Mouse (Mus musculus) midbrain, embryonic 12.5 days (tissue): Measurements from ENCODE around the gene 4930516K23Rik. TPM values are rescaled to one million over a fixed set of nuclear protein-coding genes. Genes with fewer than 3 reads are reported as not detected.

Experiments
- ATAC-seq: fragments of 200-750 bp; cut with Nextera tagmentation; 2 replicates; pipeline ENCODE4 v1.8.0; 2017; ENCODE audit warnings: low read depth, moderate TSS enrichment, moderate library complexity; ENCODE audit not compliant: low FRiP score
- H3K27ac ChIP-seq: fragments of 300-500 bp; sonication (generic); replicated peaks from 2 replicates; pipeline ENCODE4 v1.5.1; 2016; ENCODE audit warnings: mild to moderate bottlenecking
- H3K27me3 ChIP-seq: fragments of 300-500 bp; sonication (generic); 2 replicates; pipeline ENCODE4 v1.6.1; 2016; ENCODE audit warnings: mild to moderate bottlenecking
- H3K36me3 ChIP-seq: fragments of 300-500 bp; sonication (generic); 2 replicates; pipeline ENCODE4 v1.6.1; 2016
- H3K4me1 ChIP-seq: fragments of 300-500 bp; sonication (generic); 2 replicates; pipeline ENCODE4 v1.6.1; 2016
- H3K4me2 ChIP-seq: fragments of 300-500 bp; sonication (generic); replicated peaks from 2 replicates; pipeline ENCODE4 v1.6.1; 2016; ENCODE audit warnings: mild to moderate bottlenecking, moderate library complexity
- H3K4me3 ChIP-seq: fragments of 300-500 bp; sonication (generic); 2 replicates; pipeline ENCODE4 v1.5.1; 2016; ENCODE audit warnings: mild to moderate bottlenecking
- H3K9ac ChIP-seq: fragments of 300-500 bp; sonication (generic); replicated peaks from 2 replicates; pipeline ENCODE4 v1.6.1; 2016; ENCODE audit warnings: mild to moderate bottlenecking, moderate library complexity
- H3K9me3 ChIP-seq: fragments of 300-500 bp; sonication (generic); 2 replicates; pipeline ENCODE4 v1.6.1; 2016; ENCODE audit warnings: mild to moderate bottlenecking
- WGBS: fragments of 180-500 bp; shearing (Covaris S2); methylation state at CpG from one replicate; pipeline ENCODE4 v1.1.7; 2016; 5-methylcytosine and 5-hydroxymethylcytosine counted together
- polyA plus RNA-seq: library from polyadenylated mRNA; unstranded; fragments of >200 nt; fragmentation: Nextera tagmentation; extraction: Ambion mirVana; gene quantifications from 2 replicates; pipeline ENCODE4 v1.2.1, GENCODE M21; 2016

Gene 4930516K23Rik
- not detected in 2 replicates for polyA plus RNA-seq

DNA sequence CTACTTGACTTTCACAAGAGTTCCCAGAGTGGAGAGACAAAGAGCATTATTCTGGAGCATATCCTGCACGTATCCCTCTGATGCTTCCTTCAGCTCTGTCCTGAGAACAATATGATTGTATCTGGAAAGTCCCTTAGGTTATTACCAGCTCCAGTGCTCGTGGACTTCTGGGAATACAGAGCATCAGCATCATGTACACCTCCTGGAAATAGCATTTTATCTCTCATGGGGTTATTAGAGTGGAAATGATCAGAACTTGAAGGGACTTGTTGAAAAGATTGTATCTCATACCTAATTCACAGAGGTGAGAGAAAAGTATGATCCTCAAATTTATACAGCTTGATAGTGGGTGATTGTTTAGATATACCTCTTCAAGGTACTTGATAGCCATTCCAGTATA, at the start of gene 4930516K23Rik:
Gene 4930516K23Rik (minus strand): TSS at position 101 of the 400 bp plus-strand sequence.
- H3K27me3 ChIP-seq = no peaks in the 10 kb centered on the region
- H3K9ac ChIP-seq = no peak within 1 kb of the TSS
- H3K4me3 ChIP-seq = no peak within 1 kb of the TSS
- WGBS = 43% methylated on average over 2 of the region's 2 CpGs
- no peaks in the 10 kb centered on the region for H3K36me3 ChIP-seq
- ATAC-seq = no peak
- H3K4me1 ChIP-seq = no peaks in the 10 kb centered on the region
- no peak within 1 kb of the TSS for H3K27ac ChIP-seq
- H3K4me2 ChIP-seq = no peak within 1 kb of the TSS
- no peaks in the 10 kb centered on the region for H3K9me3 ChIP-seq

GRCm38 (mm10) chr7:104104757-104104972, 43.4 kb upstream of the 4930516K23Rik start, which contains the start of gene Olfr646:
TSS of gene Olfr646 (plus strand) at chr7:104104873.
- no peak within 1 kb of the TSS for H3K9ac ChIP-seq
- no peaks in the 10 kb centered on the region for H3K36me3 ChIP-seq
- H3K4me1 ChIP-seq = no peaks in the 10 kb centered on the region
- no peak within 1 kb of the TSS for H3K27ac ChIP-seq
- no peak within 1 kb of the TSS for H3K4me2 ChIP-seq
- no peak within 1 kb of the TSS for H3K4me3 ChIP-seq
- H3K9me3 ChIP-seq = no peaks in the 10 kb centered on the region
- no peaks in the 10 kb centered on the region for H3K27me3 ChIP-seq
- no peak for ATAC-seq

DNA sequence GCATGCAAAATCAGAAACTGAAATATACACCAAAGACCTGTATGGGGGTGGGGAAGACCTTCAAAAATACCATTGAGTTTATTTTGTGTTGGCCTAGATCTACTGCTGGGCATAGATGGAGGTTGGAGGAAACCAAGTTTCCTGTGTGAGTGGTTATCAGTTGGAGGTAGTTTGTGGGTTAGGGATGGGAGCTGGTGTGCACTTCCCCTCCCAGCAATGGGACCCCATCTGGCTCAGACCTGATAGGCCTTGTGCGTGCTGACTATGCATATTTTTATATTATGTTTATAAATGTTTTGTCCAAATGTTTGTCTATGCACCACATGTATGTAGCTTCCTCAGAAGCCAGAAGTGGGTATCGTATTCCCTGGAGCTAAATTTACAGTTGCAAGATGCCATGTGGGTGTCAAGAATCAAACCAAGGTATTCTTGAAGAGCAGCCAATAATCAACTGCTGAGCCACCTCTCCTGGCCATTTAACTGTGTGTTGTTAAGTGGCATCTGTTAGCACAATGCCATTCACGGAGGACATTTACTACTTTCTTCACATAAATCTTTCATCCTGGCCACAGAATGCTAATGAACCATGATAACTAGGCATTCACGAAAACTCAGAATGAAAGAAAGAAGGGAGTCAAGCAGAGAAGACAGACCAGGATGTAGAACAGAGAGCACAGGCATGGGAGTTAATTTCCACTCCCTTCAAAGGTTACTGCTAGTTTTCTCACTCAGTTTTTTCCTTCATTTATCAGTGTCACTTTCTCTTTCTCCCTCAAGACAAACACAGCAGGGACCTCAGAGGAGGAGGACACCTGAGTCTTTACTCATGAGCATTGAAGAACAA, 42.9 kb upstream of the 4930516K23Rik start:
- no peak for ATAC-seq
- Histone ChIP-seq H3K9ac (no peak overlapping the region), H3K4me1 (no peaks in the 10 kb centered on the region), H3K36me3 (no peaks in the 10 kb centered on the region), H3K4me3 (no peak overlapping the region), H3K4me2 (no peak overlapping the region), H3K27me3 (no peaks in the 10 kb centered on the region), H3K27ac (no peak overlapping the region), H3K9me3 (no peaks in the 10 kb centered on the region)
- 78% methylated on average over 4 of the region's 4 CpGs for WGBS

- Histone ChIP-seq H3K4me1 (no peaks in the 10 kb centered on the region), H3K9me3 (no peaks in the 10 kb centered on the region), H3K4me3 (no peak within 1 kb of the TSS), H3K27me3 (no peaks in the 10 kb centered on the region), H3K4me2 (no peak within 1 kb of the TSS), H3K9ac (no peak within 1 kb of the TSS), H3K27ac (no peak within 1 kb of the TSS), H3K36me3 (no peaks in the 10 kb centered on the region)
- ATAC-seq = no peak
- 94% methylated on average over 1 of the region's 1 CpGs for WGBS
These were observed 24.1 kb upstream of the 4930516K23Rik start, which contains the start of gene Olfr645 for GRCm38 (mm10) chr7:104085365-104085764. TSS of gene Olfr645 (minus strand) at chr7:104085465.

DNA sequence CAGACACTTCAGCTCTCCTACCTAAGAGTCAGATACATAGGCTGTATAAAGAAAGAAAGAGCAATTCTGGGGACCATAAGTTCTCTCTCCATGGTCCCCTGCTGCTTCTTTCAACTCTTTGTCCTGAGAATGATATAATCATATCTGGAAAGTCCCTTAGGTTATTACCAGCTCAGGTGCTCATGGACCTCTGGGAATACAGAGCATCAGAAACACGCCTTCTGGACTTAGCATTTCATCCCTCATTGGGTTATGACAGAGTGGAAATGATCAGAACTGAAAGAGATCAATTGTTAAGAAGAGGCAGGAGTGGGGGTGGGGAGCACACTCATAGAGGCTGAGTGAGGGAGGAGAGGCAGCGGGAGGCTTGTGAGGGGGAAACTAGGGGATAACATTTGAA, 10.5 kb upstream of the 4930516K23Rik start, which contains the start of gene Olfr644:
Gene Olfr644 (minus strand): TSS at position 101 of the 400 bp plus-strand sequence.
- no peak within 1 kb of the TSS for H3K4me3 ChIP-seq
- H3K4me1 ChIP-seq = no peaks in the 10 kb centered on the region
- H3K27me3 ChIP-seq = no peaks in the 10 kb centered on the region
- H3K27ac ChIP-seq = no peak within 1 kb of the TSS
- 0 out of 2 replicates have a peak, but pooled peaks cover 3% of the 10 kb centered on the region for H3K9me3 ChIP-seq
- H3K9ac ChIP-seq = no peak within 1 kb of the TSS
- H3K4me2 ChIP-seq = no peak within 1 kb of the TSS
- 73% methylated on average over 2 of the region's 2 CpGs for WGBS
- no peaks in the 10 kb centered on the region for H3K36me3 ChIP-seq
- no peak for ATAC-seq

- Histone ChIP-seq H3K9me3 (no peaks in the 10 kb centered on the region), H3K4me1 (no peaks in the 10 kb centered on the region), H3K4me2 (no peak overlapping the region), H3K27ac (no peak overlapping the region), H3K27me3 (no peaks in the 10 kb centered on the region), H3K4me3 (no peak overlapping the region), H3K36me3 (no peaks in the 10 kb centered on the region), H3K9ac (no peak overlapping the region)
- 88% methylated on average over 1 of the region's 1 CpGs for WGBS
- ATAC-seq = no peak
These were observed 2.0 kb downstream of the 4930516K23Rik start for GRCm38 (mm10) chr7:104059215-104059614.

DNA sequence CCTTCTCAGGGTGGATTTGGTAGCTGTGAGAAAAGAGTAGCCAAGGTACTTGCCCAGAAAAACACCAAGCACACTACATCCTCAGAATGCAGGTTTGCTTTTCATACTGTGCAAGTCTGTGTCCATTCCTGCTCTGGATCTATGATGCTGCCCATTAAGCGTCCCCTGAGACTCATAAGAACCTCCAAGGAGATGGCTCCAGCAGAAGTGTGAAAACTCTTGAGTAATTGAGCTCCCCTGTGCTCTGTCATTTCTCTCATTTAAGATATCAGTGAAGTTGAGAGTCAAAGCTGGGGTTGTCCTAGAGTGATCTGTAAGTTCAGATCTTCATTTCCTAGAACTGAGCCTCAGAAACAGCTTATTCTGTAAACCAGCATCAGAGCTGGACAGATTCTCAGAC, 8.7 kb downstream of the 4930516K23Rik start, which contains the start of gene Olfr642:
Gene Olfr642 (minus strand): TSS at position 101 of the 400 bp plus-strand sequence.
- no peak within 1 kb of the TSS for H3K4me2 ChIP-seq
- no peak for ATAC-seq
- H3K9ac ChIP-seq = no peak within 1 kb of the TSS
- H3K4me3 ChIP-seq = no peak within 1 kb of the TSS
- H3K27ac ChIP-seq = no peak within 1 kb of the TSS
- H3K27me3 ChIP-seq = no peaks in the 10 kb centered on the region
- no peaks in the 10 kb centered on the region for H3K36me3 ChIP-seq
- no peaks in the 10 kb centered on the region for H3K4me1 ChIP-seq
- no peaks in the 10 kb centered on the region for H3K9me3 ChIP-seq
- WGBS = 60% methylated on average over 1 of the region's 1 CpGs

GRCm38 (mm10) chr7:104050745-104051144, 10.5 kb downstream of the 4930516K23Rik start:
- H3K36me3 ChIP-seq = no peaks in the 10 kb centered on the region
- no peak overlapping the region for H3K27ac ChIP-seq
- WGBS = 91% methylated on average over 4 of the region's 4 CpGs
- no peaks in the 10 kb centered on the region for H3K27me3 ChIP-seq
- no peak for ATAC-seq
- no peaks in the 10 kb centered on the region for H3K4me1 ChIP-seq
- H3K4me3 ChIP-seq = no peak overlapping the region
- H3K4me2 ChIP-seq = no peak overlapping the region
- H3K9me3 ChIP-seq = no peaks in the 10 kb centered on the region
- no peak overlapping the region for H3K9ac ChIP-seq

GRCm38 (mm10) chr7:104035145-104035544, 26.1 kb downstream of the 4930516K23Rik start, which contains the start of gene Olfr641:
TSS of gene Olfr641 (plus strand) at chr7:104035445.
- Histone ChIP-seq H3K4me1 (no peaks in the 10 kb centered on the region), H3K27me3 (no peaks in the 10 kb centered on the region), H3K9me3 (no peaks in the 10 kb centered on the region), H3K27ac (no peak within 1 kb of the TSS), H3K36me3 (no peaks in the 10 kb centered on the region), H3K4me3 (no peak within 1 kb of the TSS), H3K9ac (no peak within 1 kb of the TSS), H3K4me2 (no peak within 1 kb of the TSS)
- 79% methylated on average over 1 of the region's 1 CpGs for WGBS
- no peak for ATAC-seq

DNA sequence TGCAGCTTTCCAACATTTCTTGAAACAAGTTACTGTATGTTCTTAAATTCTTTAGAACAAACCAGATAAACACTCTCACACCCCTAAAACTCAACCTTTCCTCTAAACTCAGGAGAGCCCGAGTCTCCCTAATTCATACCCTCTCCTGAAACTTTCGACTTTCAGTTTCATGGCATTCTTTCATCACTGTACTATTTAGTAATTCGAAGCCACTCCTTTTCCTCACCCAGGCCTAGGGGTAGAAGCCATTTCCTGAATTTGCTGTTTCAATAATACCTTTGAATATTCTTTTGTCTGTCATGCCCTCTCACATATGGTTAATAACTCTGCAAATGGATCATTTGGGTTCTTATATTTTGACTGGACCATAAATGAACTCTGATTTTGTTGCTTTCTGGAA, 34.3 kb downstream of the 4930516K23Rik start:
- Histone ChIP-seq H3K4me2 (no peak overlapping the region), H3K9me3 (no peaks in the 10 kb centered on the region), H3K27ac (no peak overlapping the region), H3K36me3 (no peaks in the 10 kb centered on the region), H3K4me1 (no peaks in the 10 kb centered on the region), H3K27me3 (no peaks in the 10 kb centered on the region), H3K4me3 (no peak overlapping the region), H3K9ac (no peak overlapping the region)
- WGBS = 81% methylated on average over 3 of the region's 3 CpGs
- ATAC-seq = no peak

DNA sequence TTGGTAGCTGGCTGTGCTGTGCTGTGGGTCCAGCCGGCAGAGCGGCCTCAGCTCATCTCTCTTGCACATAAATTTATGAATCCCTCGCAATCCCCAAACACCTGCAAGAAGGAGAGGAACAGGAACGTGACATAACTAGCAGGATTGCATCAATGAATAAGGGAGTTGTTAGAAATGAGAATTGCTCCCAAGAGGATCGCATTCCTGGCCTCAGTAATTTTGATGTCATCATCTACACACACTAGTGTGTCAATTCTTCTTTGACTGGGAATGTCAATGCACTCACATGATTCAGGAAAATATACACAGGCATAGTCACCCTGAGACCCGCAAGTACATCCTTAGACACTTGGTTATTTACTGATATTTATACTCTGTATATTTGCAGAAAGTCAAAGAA, 35.8 kb downstream of the 4930516K23Rik start, which contains the start of gene Olfr640:
Gene Olfr640 (minus strand): TSS at position 101 of the 400 bp plus-strand sequence.
- no peak within 1 kb of the TSS for H3K4me2 ChIP-seq
- H3K36me3 ChIP-seq = no peaks in the 10 kb centered on the region
- 87% methylated on average over 6 of the region's 6 CpGs for WGBS
- H3K4me1 ChIP-seq = no peaks in the 10 kb centered on the region
- ATAC-seq = no peak
- no peaks in the 10 kb centered on the region for H3K9me3 ChIP-seq
- H3K9ac ChIP-seq = no peak within 1 kb of the TSS
- no peak within 1 kb of the TSS for H3K4me3 ChIP-seq
- H3K27me3 ChIP-seq = no peaks in the 10 kb centered on the region
- no peak within 1 kb of the TSS for H3K27ac ChIP-seq

GRCm38 (mm10) chr7:104021651-104022050, 39.6 kb downstream of the 4930516K23Rik start:
- ATAC-seq = no peak
- H3K4me1 ChIP-seq = no peaks in the 10 kb centered on the region

More at GRCm38 (mm10) chr7:104021651-104022050, 39.6 kb downstream of the 4930516K23Rik start:
- H3K4me3 ChIP-seq = no peak overlapping the region
- H3K9me3 ChIP-seq = no peaks in the 10 kb centered on the region
- WGBS = 94% methylated on average over 6 of the region's 6 CpGs
- no peak overlapping the region for H3K4me2 ChIP-seq
- H3K27me3 ChIP-seq = no peaks in the 10 kb centered on the region
- no peaks in the 10 kb centered on the region for H3K36me3 ChIP-seq
- no peak overlapping the region for H3K9ac ChIP-seq
- no peak overlapping the region for H3K27ac ChIP-seq
